Mouse (Mus musculus) forebrain, embryonic 10.5 days (tissue): ENCODE data around the gene Txndc9. TPM values are rescaled to one million over a fixed set of nuclear protein-coding genes. Genes with fewer than 3 reads are reported as not detected.

Experiments
- DNase-seq: peaks from one replicate; pipeline ENCODE4 v3.0.0-alpha.2; 2017; ENCODE audit warnings: low spot score; ENCODE audit errors: extremely low spot score
- H3K27ac ChIP-seq: fragments of 300-500 bp; sonication (generic); 2 replicates; pipeline ENCODE4 v1.5.1; 2016; ENCODE audit warnings: mild to moderate bottlenecking
- H3K27me3 ChIP-seq: fragments of 300-500 bp; sonication (generic); 2 replicates; pipeline ENCODE4 v1.6.1; 2016; ENCODE audit warnings: mild to moderate bottlenecking; ENCODE audit not compliant: poor library complexity, severe bottlenecking
- H3K36me3 ChIP-seq: fragments of 300-500 bp; sonication (generic); replicated peaks from 2 replicates; pipeline ENCODE4 v1.6.1; 2016; ENCODE audit warnings: mild to moderate bottlenecking, moderate library complexity
- H3K4me1 ChIP-seq: fragments of 300-500 bp; sonication (generic); 2 replicates; pipeline ENCODE4 v1.6.1; 2016
- H3K4me3 ChIP-seq: fragments of 300-500 bp; sonication (generic); 2 replicates; pipeline ENCODE4 v1.5.1; 2016; ENCODE audit warnings: mild to moderate bottlenecking, moderate library complexity
- H3K9me3 ChIP-seq: fragments of 300-500 bp; sonication (generic); 2 replicates; pipeline ENCODE4 v1.6.1; 2016; ENCODE audit warnings: mild to moderate bottlenecking, moderate library complexity
- WGBS: fragments of 180-500 bp; shearing (Covaris S2); methylation state at CpG from one replicate; pipeline ENCODE4 v1.1.7; 2016; 5-methylcytosine and 5-hydroxymethylcytosine counted together
- polyA plus RNA-seq: library from polyadenylated mRNA; unstranded; fragments of >200 nt; fragmentation: Nextera tagmentation; extraction: Ambion mirVana; gene quantifications from 2 replicates; pipeline ENCODE4 v1.2.1, GENCODE M21; 2016

Txndc9 gene
- polyA plus RNA-seq, 1 experiment from 2014 or later, result 140 TPM

GRCm38 (mm10) chr1:37959486-37959885 lies 38.2 kb downstream of the Txndc9 start:
- Histone ChIP-seq H3K4me3 (no peak overlapping the region), H3K27me3 (no peaks in the 10 kb centered on the region), H3K36me3 (no peaks in the 10 kb centered on the region), H3K27ac (no peak overlapping the region), H3K9me3 (no peaks in the 10 kb centered on the region; the same call in 1 of the 2 replicates), H3K4me1 (peaks cover 7% of the 10 kb centered on the region; the same call in 1 of the 2 replicates)
- DNase-seq, result no peak
- 76% methylated on average over 5 of the region's 5 CpGs for WGBS

- 76% methylated on average over 2 of the region's 2 CpGs for WGBS
These were observed 39.2 kb downstream of the Txndc9 start for GRCm38 (mm10) chr1:37958516-37958915.

GRCm38 (mm10) chr1:37957659-37958058 lies 40.0 kb downstream of the Txndc9 start, which contains the start of gene Lyg1:
Lyg1 (minus strand) TSS chr1:37957759.
- Histone ChIP-seq H3K27ac (no peak within 1 kb of the TSS), H3K4me1 (peaks cover 7% of the 10 kb centered on the region; the same call in 1 of the 2 replicates), H3K27me3 (no peaks in the 10 kb centered on the region), H3K9me3 (no peaks in the 10 kb centered on the region; the same call in 1 of the 2 replicates), H3K36me3 (no peaks in the 10 kb centered on the region), H3K4me3 (no peak within 1 kb of the TSS)
- no peak for DNase-seq
- 86% methylated on average over 5 of the region's 5 CpGs for WGBS

More at GRCm38 (mm10) chr1:37958516-37958915, 39.2 kb downstream of the Txndc9 start:
- no peaks in the 10 kb centered on the region for H3K27me3 ChIP-seq
- DNase-seq, result no peak
- no peak overlapping the region for H3K27ac ChIP-seq
- no peaks in the 10 kb centered on the region for H3K36me3 ChIP-seq
- peaks cover 7% of the 10 kb centered on the region; the same call in 1 of the 2 replicates for H3K4me1 ChIP-seq
- H3K4me3 ChIP-seq, result no peak overlapping the region
- no peaks in the 10 kb centered on the region; the same call in 1 of the 2 replicates for H3K9me3 ChIP-seq

- H3K4me3 ChIP-seq, result no peak overlapping the region
- DNase-seq, result no peak
- H3K36me3 ChIP-seq, result no peaks in the 10 kb centered on the region
- 60% methylated on average over 3 of the region's 3 CpGs for WGBS
- H3K4me1 ChIP-seq, result peaks cover 7% of the 10 kb centered on the region; the same call in 1 of the 2 replicates
- H3K27ac ChIP-seq, result no peak overlapping the region
- no peaks in the 10 kb centered on the region; the same call in 1 of the 2 replicates for H3K9me3 ChIP-seq
- no peaks in the 10 kb centered on the region for H3K27me3 ChIP-seq
These were observed 40.8 kb downstream of the Txndc9 start for GRCm38 (mm10) chr1:37956690-37957431.

GRCm38 (mm10) chr1:37955251-37955650 lies 42.4 kb downstream of the Txndc9 start:
- Histone ChIP-seq H3K4me1 (peaks cover 7% of the 10 kb centered on the region; the same call in 1 of the 2 replicates), H3K9me3 (no peaks in the 10 kb centered on the region), H3K36me3 (no peaks in the 10 kb centered on the region), H3K27ac (no peak overlapping the region), H3K27me3 (no peaks in the 10 kb centered on the region), H3K4me3 (no peak overlapping the region)
- WGBS, result 96% methylated on average over 2 of the region's 2 CpGs
- DNase-seq, result no peak

- H3K36me3 ChIP-seq, result no peaks in the 10 kb centered on the region
- 90% methylated on average over 7 of the region's 7 CpGs for WGBS
- no peaks in the 10 kb centered on the region for H3K9me3 ChIP-seq
- H3K4me1 ChIP-seq, result peaks cover 6% of the 10 kb centered on the region; the same call in 1 of the 2 replicates
- no peak overlapping the region for H3K4me3 ChIP-seq
- no peak for DNase-seq
- H3K27ac ChIP-seq, result no peak overlapping the region
- H3K27me3 ChIP-seq, result no peaks in the 10 kb centered on the region
These were observed 42.9 kb downstream of the Txndc9 start for GRCm38 (mm10) chr1:37954786-37955185.

GRCm38 (mm10) chr1:37948906-37949305 lies 48.8 kb downstream of the Txndc9 start:
- Histone ChIP-seq H3K9me3 (no peaks in the 10 kb centered on the region), H3K4me1 (no peaks in the 10 kb centered on the region), H3K4me3 (no peak overlapping the region), H3K36me3 (no peaks in the 10 kb centered on the region), H3K27me3 (no peaks in the 10 kb centered on the region), H3K27ac (no peak overlapping the region)
- WGBS, result 87% methylated on average over 2 of the region's 2 CpGs
- no peak for DNase-seq

Other genes with a start within 250 kb of the Txndc9 start
- gene Tsga10, start 131.5 kb downstream of the Txndc9 start, polyA plus RNA-seq, result 8.6 and 10.4 TPM in 2 replicates
- 9.4 and 9.8 TPM in 2 replicates for gene Lipt1, start 126.2 kb downstream of the Txndc9 start, polyA plus RNA-seq
- 23.6 and 27.8 TPM in 2 replicates for gene Mitd1, start 107.5 kb downstream of the Txndc9 start, polyA plus RNA-seq
- gene Mrpl30, start 107.4 kb downstream of the Txndc9 start, polyA plus RNA-seq, result 252 and 263 TPM in 2 replicates
- not detected in 2 replicates for gene Lyg2, start 81.4 kb downstream of the Txndc9 start, polyA plus RNA-seq
- gene Lyg1, start 40.1 kb downstream of the Txndc9 start, polyA plus RNA-seq, result not detected in 2 replicates
- 28.4 and 28.5 TPM in 2 replicates for gene Eif5b, start 117 bp upstream of the Txndc9 start, polyA plus RNA-seq
- 36.0 and 39.2 TPM in 2 replicates for gene Rev1, start 131.9 kb upstream of the Txndc9 start, polyA plus RNA-seq